Mouse (Mus musculus) MEL (cell line): ENCODE measurements around the gene Ptpre.

Source experiments
- CTCF ChIP-seq, 3 experiments: IDR thresholded peaks in 2 of 3; conservative IDR thresholded peaks in 1 of 3; 2 replicates each; pipeline ENCODE4 v1.5.1; 2011 to 2012; ENCODE audit warnings: low read length in 3 of 3, low read depth in 2 of 3, mild to moderate bottlenecking in 2 of 3, improper control_type of control experiment in 1 of 3, inconsistent platforms in 1 of 3, mixed read lengths in 1 of 3, moderate library complexity in 1 of 3; ENCODE audit not compliant: control insufficient read depth in 1 of 3, insufficient read depth in 1 of 3, poor library complexity in 1 of 3, severe bottlenecking in 1 of 3
- E2F4 ChIP-seq: IDR thresholded peaks from 2 replicates; pipeline ENCODE4 v1.6.1; 2011; ENCODE audit warnings: low read depth, low read length, improper control_type of control experiment, borderline replicate concordance
- ELF1 ChIP-seq: IDR thresholded peaks from 2 replicates; pipeline ENCODE4 v1.6.1; 2014; ENCODE audit warnings: low read depth, mild to moderate bottlenecking, inconsistent platforms, low read length, improper control_type of control experiment, moderate library complexity
- EP300 ChIP-seq, 2 experiments: IDR thresholded peaks; 2 replicates each; pipeline ENCODE4 v1.6.1; 2011; ENCODE audit warnings: improper control_type of control experiment in 2 of 2, low read length in 2 of 2, low read depth in 1 of 2, mild to moderate bottlenecking in 1 of 2
- GATA1 ChIP-seq: IDR thresholded peaks from 2 replicates; pipeline ENCODE4 v1.6.1; 2011; ENCODE audit warnings: low read depth, low read length, improper control_type of control experiment
- NELFE ChIP-seq: IDR thresholded peaks from 2 replicates; pipeline ENCODE4 v1.6.1; 2011; ENCODE audit warnings: low read depth, low read length, improper control_type of control experiment
- POLR2A ChIP-seq, 2 experiments: IDR thresholded peaks; 2 replicates each; pipeline ENCODE4 v1.6.1; 2011 to 2012; ENCODE audit warnings: low read length in 2 of 2, mild to moderate bottlenecking in 2 of 2, control low read depth in 1 of 2, improper control_type of control experiment in 1 of 2, low read depth in 1 of 2, moderate library complexity in 1 of 2; ENCODE audit not compliant: control insufficient read depth in 1 of 2, insufficient read depth in 1 of 2, poor library complexity in 1 of 2
- RAD21 ChIP-seq: IDR thresholded peaks from 2 replicates; pipeline ENCODE4 v1.6.1; 2011; ENCODE audit warnings: mild to moderate bottlenecking, low read depth, low read length, improper control_type of control experiment
- SMC3 ChIP-seq: IDR thresholded peaks from 2 replicates; pipeline ENCODE4 v1.6.1; 2011; ENCODE audit warnings: low read depth, low read length, improper control_type of control experiment
- TCF12 ChIP-seq: IDR thresholded peaks from 2 replicates; pipeline ENCODE4 v1.6.1; 2014; ENCODE audit warnings: low read depth, mild to moderate bottlenecking, inconsistent platforms, low read length, improper control_type of control experiment, moderate library complexity
- USF2 ChIP-seq, 2 experiments: IDR thresholded peaks; 2 replicates each; pipeline ENCODE4 v1.6.1; 2011 to 2012; ENCODE audit warnings: improper control_type of control experiment in 2 of 2, low read length in 2 of 2, borderline replicate concordance in 1 of 2, inconsistent platforms in 1 of 2, low read depth in 1 of 2, mild to moderate bottlenecking in 1 of 2; ENCODE audit not compliant: insufficient read depth in 1 of 2
- ZKSCAN1 ChIP-seq: IDR thresholded peaks from 2 replicates; pipeline ENCODE4 v1.6.1; 2012; ENCODE audit warnings: low read depth, mild to moderate bottlenecking, inconsistent platforms, low read length, improper control_type of control experiment, moderate library complexity
- ZNF384 ChIP-seq: IDR thresholded peaks from 2 replicates; pipeline ENCODE4 v1.6.1; 2012; ENCODE audit warnings: low read depth, mild to moderate bottlenecking, inconsistent platforms, low read length, improper control_type of control experiment

GRCm38 (mm10) chr7:135535908-135536307 lies 1.4 kb upstream of the Ptpre start:
- peak; percentile 82 for TF ChIP-seq GATA1
- peak; percentile 62 for TF ChIP-seq TCF12
- TF ChIP-seq ZKSCAN1 = no peak
- no peak for TF ChIP-seq NELFE
- TF ChIP-seq ELF1 = peak; percentile 55; the same call in 1 of the 2 replicates
- peak in 1 of 2 experiments; percentile 49; a peak in 2 of 4 replicates for TF ChIP-seq POLR2A (IDR thresholded peaks at IDR 0.05; ENCODE audit: control insufficient read depth in 1 of 2, insufficient read depth in 1 of 2, low read depth in 1 of 2, low read length in 2 of 2, poor library complexity in 1 of 2)
- TF ChIP-seq E2F4 = no peak
- no peak for TF ChIP-seq CTCF (IDR thresholded peaks at IDR 0.05 in 2 of 3, conservative IDR thresholded peaks at IDR 0.05 in 1 of 3; ENCODE audit: control insufficient read depth in 1 of 3, insufficient read depth in 1 of 3, low read depth in 2 of 3, low read length in 3 of 3, poor library complexity in 1 of 3, severe bottlenecking in 1 of 3)
- no peak for TF ChIP-seq ZNF384
- TF ChIP-seq EP300 (IDR thresholded peaks at IDR 0.05; ENCODE audit: low read depth in 1 of 2, low read length in 2 of 2) = peak; percentile 47 to 68; a peak in 3 of 4 replicates
- TF ChIP-seq SMC3 = 0 out of 2 replicates have a peak, but pooled peaks have one; percentile 3
- TF ChIP-seq USF2 (IDR thresholded peaks at IDR 0.05; ENCODE audit: borderline replicate concordance in 1 of 2, insufficient read depth in 1 of 2, low read depth in 1 of 2, low read length in 2 of 2) = no peak
- no peak for TF ChIP-seq RAD21
